Mouse (Mus musculus) C2C12 (cell line): ENCODE measurements around the gene Rsrc2.

Source experiments
- CEBPB ChIP-seq: IDR thresholded peaks from one replicate; pipeline ENCODE4 v1.6.1; 2011; ENCODE audit warnings: low read depth, mild to moderate bottlenecking, control low read depth, moderate library complexity
- CTCF ChIP-seq: IDR thresholded peaks from one replicate; pipeline ENCODE4 v1.5.1; 2011; ENCODE audit not compliant: control insufficient read depth, insufficient read depth, insufficient read length
- MAX ChIP-seq: IDR thresholded peaks from one replicate; pipeline ENCODE4 v1.6.1; 2011; ENCODE audit warnings: mild to moderate bottlenecking, control low read depth
- MYOD1 ChIP-seq: IDR thresholded peaks from one replicate; pipeline ENCODE4 v1.6.1; 2011; ENCODE audit warnings: low read depth; ENCODE audit not compliant: control insufficient read depth, insufficient read length

DNA sequence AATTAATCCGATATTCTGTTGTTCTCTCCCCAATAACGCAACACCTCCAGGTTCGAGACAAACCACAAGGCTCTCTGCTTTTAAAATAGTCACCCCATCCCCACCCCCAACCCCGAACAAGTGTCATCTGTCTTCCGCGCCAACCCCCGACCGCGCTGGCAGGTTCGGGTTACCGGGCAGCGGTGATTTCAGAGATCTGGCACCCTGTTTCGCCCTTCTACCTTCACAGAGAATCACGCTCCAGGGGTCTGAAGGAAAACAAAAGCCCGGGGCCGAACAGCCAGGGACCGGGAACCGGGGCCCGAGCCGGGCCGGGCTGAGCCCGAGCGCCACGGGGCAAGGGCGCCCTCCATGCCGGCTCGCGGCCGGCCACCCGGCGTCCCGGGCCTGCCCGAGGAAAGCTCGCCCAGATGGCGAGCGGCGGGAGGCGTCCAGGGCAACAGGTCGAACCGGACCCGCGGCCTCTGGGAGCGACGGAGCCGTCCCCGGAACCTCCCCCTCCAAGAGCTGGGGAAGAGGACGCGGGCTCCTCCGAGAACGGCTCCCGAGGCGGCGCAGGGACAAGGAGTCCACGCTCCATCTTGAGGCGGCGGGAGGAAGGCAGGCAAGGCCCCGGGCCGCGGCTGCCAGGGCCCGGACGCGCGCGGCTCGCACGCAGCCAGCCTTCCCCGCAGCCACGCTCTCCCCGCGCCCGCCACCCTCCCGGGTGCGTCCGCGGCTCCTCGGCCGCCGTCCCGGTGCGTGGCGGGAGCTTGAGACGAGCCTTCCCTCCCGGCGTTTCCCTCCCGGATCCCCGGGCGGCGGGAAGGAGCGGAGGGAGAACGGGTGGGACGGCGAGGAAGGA, 65.6 kb downstream of the Rsrc2 start:
- no peak for TF ChIP-seq CTCF
- TF ChIP-seq CEBPB = no peak
- no peak for TF ChIP-seq MAX
- no peak for TF ChIP-seq MYOD1
